Mouse (Mus musculus): ENCODE data around the gene Gpx3. TPM values are rescaled to one million over a fixed set of nuclear protein-coding genes. Genes with fewer than 3 reads are reported as not detected.
"Not testable (repeated sequence)": the region's sequence is repeated elsewhere in the genome, so short reads cannot be mapped to it uniquely, and the experiment has no call there.

Gene Gpx3
- polyA plus RNA-seq, 1 experiment from 2014 or later: 293 TPM

- ATAC-seq (ENCODE audit: insufficient number of reproducible peaks, low FRiP score, low TSS enrichment, low read depth): no peak
- WGBS: 75% methylated on average over 5 of the region's 5 CpGs
Observed at GRCm38 (mm10) chr11:54884197-54884828, 17.9 kb upstream of the Gpx3 start.

GRCm38 (mm10) chr11:54884937-54885336 lies 17.3 kb upstream of the Gpx3 start:
- H3K4me2 ChIP-seq (replicated peaks): no peak overlapping the region
- no peak overlapping the region for H3K4me3 ChIP-seq (replicated peaks)
- H3K27ac ChIP-seq (replicated peaks): no peak overlapping the region
- no peak overlapping the region for H3K9ac ChIP-seq
- no peak for ATAC-seq (ENCODE audit: insufficient number of reproducible peaks, low FRiP score, low TSS enrichment, low read depth)
- no peaks in the 10 kb centered on the region for H3K27me3 ChIP-seq
- no peaks in the 10 kb centered on the region for H3K36me3 ChIP-seq
- no peaks in the 10 kb centered on the region for H3K9me3 ChIP-seq (replicated peaks)
- 21% methylated on average over 5 of the region's 5 CpGs for WGBS
- peaks cover 16% of the 10 kb centered on the region; the same call in 1 of the 2 replicates for H3K4me1 ChIP-seq

More at GRCm38 (mm10) chr11:54884197-54884828, 17.9 kb upstream of the Gpx3 start:
- no peaks in the 10 kb centered on the region for H3K9me3 ChIP-seq (replicated peaks)
- H3K27ac ChIP-seq (replicated peaks): no peak overlapping the region
- no peaks in the 10 kb centered on the region for H3K36me3 ChIP-seq
- H3K4me1 ChIP-seq: peaks cover 16% of the 10 kb centered on the region; the same call in 1 of the 2 replicates
- H3K27me3 ChIP-seq: no peaks in the 10 kb centered on the region
- H3K4me2 ChIP-seq (replicated peaks): no peak overlapping the region
- H3K4me3 ChIP-seq (replicated peaks): no peak overlapping the region
- H3K9ac ChIP-seq: no peak overlapping the region

- H3K9me3 ChIP-seq (replicated peaks): no peaks in the 10 kb centered on the region
- no peaks in the 10 kb centered on the region for H3K27me3 ChIP-seq
- H3K9ac ChIP-seq: no peak overlapping the region
- no peak overlapping the region for H3K27ac ChIP-seq (replicated peaks)
- H3K36me3 ChIP-seq: no peaks in the 10 kb centered on the region
- ATAC-seq (ENCODE audit: insufficient number of reproducible peaks, low FRiP score, low TSS enrichment, low read depth): no peak
- 80% methylated on average over 2 of the region's 2 CpGs for WGBS
- no peak overlapping the region for H3K4me2 ChIP-seq (replicated peaks)
- H3K4me1 ChIP-seq: peaks cover 16% of the 10 kb centered on the region; the same call in 1 of the 2 replicates
- no peak overlapping the region for H3K4me3 ChIP-seq (replicated peaks)
Observed at GRCm38 (mm10) chr11:54885406-54885805, 16.8 kb upstream of the Gpx3 start.

GRCm38 (mm10) chr11:54887927-54888326 lies 14.3 kb upstream of the Gpx3 start:
- H3K9ac ChIP-seq: no peak overlapping the region
- H3K9me3 ChIP-seq (replicated peaks): no peaks in the 10 kb centered on the region
- H3K4me1 ChIP-seq: peaks cover 7% of the 10 kb centered on the region; the same call in 1 of the 2 replicates
- 67% methylated on average over 6 of the region's 6 CpGs for WGBS
- no peaks in the 10 kb centered on the region for H3K36me3 ChIP-seq
- no peak for ATAC-seq (ENCODE audit: insufficient number of reproducible peaks, low FRiP score, low TSS enrichment, low read depth)
- H3K4me3 ChIP-seq (replicated peaks): no peak overlapping the region
- no peak overlapping the region for H3K4me2 ChIP-seq (replicated peaks)
- H3K27ac ChIP-seq (replicated peaks): no peak overlapping the region
- no peaks in the 10 kb centered on the region for H3K27me3 ChIP-seq

GRCm38 (mm10) chr11:54891341-54891740 lies 10.9 kb upstream of the Gpx3 start:
- no peak overlapping the region for H3K9ac ChIP-seq
- no peaks in the 10 kb centered on the region for H3K4me1 ChIP-seq
- H3K9me3 ChIP-seq (replicated peaks): no peaks in the 10 kb centered on the region
- H3K4me3 ChIP-seq (replicated peaks): no peak overlapping the region
- no peak overlapping the region for H3K27ac ChIP-seq (replicated peaks)
- ATAC-seq (ENCODE audit: insufficient number of reproducible peaks, low FRiP score, low TSS enrichment, low read depth): no peak
- 91% methylated on average over 5 of the region's 5 CpGs for WGBS
- no peaks in the 10 kb centered on the region for H3K36me3 ChIP-seq
- H3K27me3 ChIP-seq: no peaks in the 10 kb centered on the region
- H3K4me2 ChIP-seq (replicated peaks): no peak overlapping the region

GRCm38 (mm10) chr11:54892091-54892490 lies 10.2 kb upstream of the Gpx3 start:
- Histone ChIP-seq H3K4me1 (no peaks in the 10 kb centered on the region), H3K27me3 (no peaks in the 10 kb centered on the region), H3K36me3 (no peaks in the 10 kb centered on the region), H3K4me3 (replicated peaks) (no peak overlapping the region), H3K9ac (no peak overlapping the region), H3K27ac (replicated peaks) (no peak overlapping the region), H3K4me2 (replicated peaks) (no peak overlapping the region), H3K9me3 (replicated peaks) (no peaks in the 10 kb centered on the region)
- 43% methylated on average over 7 of the region's 7 CpGs for WGBS
- no peak for ATAC-seq (ENCODE audit: insufficient number of reproducible peaks, low FRiP score, low TSS enrichment, low read depth)

- 65% methylated on average over 9 of the region's 9 CpGs for WGBS
- Histone ChIP-seq H3K27ac (replicated peaks) (no peak overlapping the region), H3K4me2 (replicated peaks) (no peak overlapping the region), H3K27me3 (no peaks in the 10 kb centered on the region), H3K4me3 (replicated peaks) (no peak overlapping the region), H3K9ac (no peak overlapping the region), H3K4me1 (no peaks in the 10 kb centered on the region), H3K9me3 (replicated peaks) (no peaks in the 10 kb centered on the region), H3K36me3 (no peaks in the 10 kb centered on the region)
- no peak for ATAC-seq (ENCODE audit: insufficient number of reproducible peaks, low FRiP score, low TSS enrichment, low read depth)
Observed at GRCm38 (mm10) chr11:54894589-54894988, 7.7 kb upstream of the Gpx3 start.

GRCm38 (mm10) chr11:54896646-54897045 lies 5.6 kb upstream of the Gpx3 start:
- H3K4me1 ChIP-seq; H3K4me2 ChIP-seq (replicated peaks); ATAC-seq (ENCODE audit: insufficient number of reproducible peaks, low FRiP score, low TSS enrichment, low read depth); H3K27me3 ChIP-seq; H3K4me3 ChIP-seq (replicated peaks); H3K9me3 ChIP-seq (replicated peaks); H3K27ac ChIP-seq (replicated peaks); H3K9ac ChIP-seq; H3K36me3 ChIP-seq: not testable (repeated sequence)
- WGBS: 79% methylated on average over 3 of the region's 3 CpGs

GRCm38 (mm10) chr11:54897470-54897869 lies 4.8 kb upstream of the Gpx3 start:
- H3K9ac ChIP-seq: no peak overlapping the region

GRCm38 (mm10) chr11:54899657-54900056 lies 2.6 kb upstream of the Gpx3 start:
- 72% methylated on average over 4 of the region's 4 CpGs for WGBS
- no peak for ATAC-seq (ENCODE audit: insufficient number of reproducible peaks, low FRiP score, low TSS enrichment, low read depth)
- Histone ChIP-seq H3K9me3 (replicated peaks) (no peaks in the 10 kb centered on the region), H3K4me2 (replicated peaks) (no peak overlapping the region), H3K4me3 (replicated peaks) (no peak overlapping the region), H3K9ac (no peak overlapping the region), H3K4me1 (peaks cover 11% of the 10 kb centered on the region), H3K36me3 (no peaks in the 10 kb centered on the region), H3K27ac (replicated peaks) (no peak overlapping the region), H3K27me3 (no peaks in the 10 kb centered on the region)

More at GRCm38 (mm10) chr11:54897470-54897869, 4.8 kb upstream of the Gpx3 start:
- Histone ChIP-seq H3K27ac (replicated peaks) (no peak overlapping the region), H3K4me3 (replicated peaks) (no peak overlapping the region), H3K4me2 (replicated peaks) (no peak overlapping the region), H3K27me3 (no peaks in the 10 kb centered on the region), H3K9me3 (replicated peaks) (no peaks in the 10 kb centered on the region), H3K4me1 (peaks cover under 1% of the 10 kb centered on the region; the same call in 1 of the 2 replicates), H3K36me3 (no peaks in the 10 kb centered on the region)
- ATAC-seq (ENCODE audit: insufficient number of reproducible peaks, low FRiP score, low TSS enrichment, low read depth): no peak
- 57% methylated on average over 5 of the region's 5 CpGs for WGBS

- H3K36me3 ChIP-seq: no peaks in the 10 kb centered on the region
- peak overlapping the region; percentile 50 for H3K4me3 ChIP-seq (replicated peaks)
- H3K9me3 ChIP-seq (replicated peaks): no peaks in the 10 kb centered on the region
- peak overlapping the region; percentile 94 for H3K4me2 ChIP-seq (replicated peaks)
- no peak overlapping the region for H3K9ac ChIP-seq
- no peak overlapping the region for H3K27ac ChIP-seq (replicated peaks)
- ATAC-seq (ENCODE audit: insufficient number of reproducible peaks, low FRiP score, low TSS enrichment, low read depth): no peak
- 70% methylated on average over 5 of the region's 5 CpGs for WGBS
- no peaks in the 10 kb centered on the region for H3K27me3 ChIP-seq
- peaks cover 11% of the 10 kb centered on the region for H3K4me1 ChIP-seq
Observed at GRCm38 (mm10) chr11:54903339-54903738, 1.1 kb downstream of the Gpx3 start.

All from embryonic facial prominence, embryonic 15.5 days (tissue).